Mouse (Mus musculus) fibroblast of lung, adult 2 months (primary cell): ENCODE data around the gene Anks1b.

Experiments
- DNase-seq: peaks from one replicate; pipeline ENCODE4 v3.0.0-alpha.2; 2011; ENCODE audit warnings: low read depth

Anks1b gene

DNA sequence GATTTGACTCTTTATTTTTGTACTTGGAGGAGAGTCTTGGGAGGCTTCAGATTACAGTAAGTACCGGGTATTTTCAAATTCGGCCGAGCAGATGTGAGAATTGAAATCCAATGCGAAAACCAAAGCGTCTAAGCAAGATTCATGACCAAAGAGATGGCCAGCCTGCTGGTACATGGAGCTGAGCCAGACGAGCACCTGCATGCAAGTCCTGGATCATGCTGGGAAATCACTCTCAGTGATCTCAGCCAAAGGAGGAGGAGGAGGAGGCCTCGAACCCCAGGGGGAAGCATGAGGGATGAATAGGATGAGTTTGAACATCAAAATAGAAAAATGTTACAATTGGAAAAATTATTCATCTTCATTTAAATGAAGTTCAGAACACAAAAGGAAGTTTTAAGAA is 1087.1 kb downstream of the Anks1b start:
- no peak for DNase-seq

DNA sequence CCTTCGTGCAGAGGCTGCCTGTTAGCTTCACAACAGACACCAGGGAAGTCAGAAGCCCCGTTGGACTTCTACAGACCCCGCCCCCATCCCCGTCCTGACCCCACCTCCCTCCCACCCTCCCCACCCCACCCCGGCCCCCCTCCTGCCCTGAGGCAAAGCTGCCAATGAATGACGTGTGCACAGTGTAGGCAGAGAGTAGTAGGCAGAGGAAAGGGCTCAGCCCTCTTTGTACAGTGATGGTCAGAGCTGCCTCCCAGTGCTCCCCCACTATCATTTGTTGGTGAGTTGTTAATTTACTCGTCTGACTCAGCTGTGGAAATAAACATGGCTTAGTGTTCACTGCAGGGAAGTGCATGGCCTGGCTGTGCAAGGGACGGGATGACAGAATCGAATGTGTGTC is 1091.2 kb downstream of the Anks1b start:
- DNase-seq = no peak

DNA sequence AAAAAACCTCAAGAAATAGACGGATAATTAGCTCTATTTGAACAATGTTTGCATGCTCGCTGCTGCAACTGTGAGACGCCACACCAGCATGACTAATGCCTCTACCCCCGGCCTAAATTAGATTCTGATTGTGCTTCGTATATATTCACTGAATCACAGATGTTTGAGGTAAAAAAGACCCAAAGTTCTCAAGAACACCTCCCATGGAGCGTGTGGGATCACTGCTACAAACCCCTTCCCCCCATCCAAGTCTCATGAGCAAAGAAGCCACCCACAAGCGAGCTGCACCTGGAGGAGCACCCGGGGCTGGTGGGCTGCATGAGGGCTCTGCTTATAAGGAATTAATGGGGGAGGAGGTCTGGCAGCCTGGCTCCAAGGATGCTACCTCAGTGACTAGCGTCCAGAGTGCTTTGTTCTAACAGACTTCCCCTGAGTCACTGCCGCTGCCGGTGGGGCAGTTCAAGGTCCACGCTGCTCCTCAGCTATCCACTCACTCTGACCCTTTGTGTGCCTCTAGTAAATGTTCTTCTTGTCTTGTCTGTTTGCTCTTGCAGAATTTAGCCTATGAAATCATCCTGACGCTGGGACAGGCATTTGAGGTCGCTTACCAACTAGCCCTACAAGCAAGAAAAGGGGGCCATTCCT is 1092.5 kb downstream of the Anks1b start:
- DNase-seq = no peak

DNA sequence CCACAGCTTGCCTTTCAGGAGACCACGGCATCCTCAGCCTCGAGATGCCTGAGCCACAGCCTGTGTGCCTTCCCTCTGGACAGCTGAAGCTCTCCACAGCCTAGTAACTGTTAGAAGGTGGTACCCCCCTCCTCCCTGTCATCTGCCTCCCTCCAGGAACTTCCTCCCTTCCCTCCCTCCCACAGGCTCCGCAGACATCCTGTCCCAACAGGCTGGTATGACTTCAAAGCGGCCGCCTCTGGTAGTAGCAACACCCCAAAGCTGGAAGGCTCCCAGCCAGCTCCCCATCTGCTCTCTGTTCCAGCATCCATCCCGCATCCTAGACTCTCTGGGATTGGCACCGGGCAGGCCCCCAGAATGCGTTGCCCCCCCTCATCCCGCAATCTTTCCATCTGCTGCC is 1093.5 kb downstream of the Anks1b start:
- DNase-seq = no peak

DNA sequence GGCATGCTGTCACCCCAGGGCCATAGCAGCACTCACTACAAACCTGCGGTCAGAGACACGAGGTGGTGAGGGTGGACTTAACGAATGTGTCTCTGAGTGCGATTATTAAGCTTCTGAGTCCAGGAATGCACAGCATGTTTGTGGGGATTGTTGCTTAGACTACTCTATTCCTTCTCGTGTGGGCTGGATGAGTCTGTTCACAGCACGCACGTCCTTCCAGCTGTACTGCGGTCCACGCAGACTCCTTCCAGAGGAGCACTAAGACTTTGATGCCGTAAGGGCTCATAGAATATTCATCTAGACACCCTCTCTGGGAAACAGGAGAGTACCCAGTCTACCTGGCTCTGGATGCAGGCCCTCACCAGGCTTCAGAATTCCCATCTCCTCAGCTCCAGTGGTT is 1094.9 kb downstream of the Anks1b start:
- no peak for DNase-seq

DNA sequence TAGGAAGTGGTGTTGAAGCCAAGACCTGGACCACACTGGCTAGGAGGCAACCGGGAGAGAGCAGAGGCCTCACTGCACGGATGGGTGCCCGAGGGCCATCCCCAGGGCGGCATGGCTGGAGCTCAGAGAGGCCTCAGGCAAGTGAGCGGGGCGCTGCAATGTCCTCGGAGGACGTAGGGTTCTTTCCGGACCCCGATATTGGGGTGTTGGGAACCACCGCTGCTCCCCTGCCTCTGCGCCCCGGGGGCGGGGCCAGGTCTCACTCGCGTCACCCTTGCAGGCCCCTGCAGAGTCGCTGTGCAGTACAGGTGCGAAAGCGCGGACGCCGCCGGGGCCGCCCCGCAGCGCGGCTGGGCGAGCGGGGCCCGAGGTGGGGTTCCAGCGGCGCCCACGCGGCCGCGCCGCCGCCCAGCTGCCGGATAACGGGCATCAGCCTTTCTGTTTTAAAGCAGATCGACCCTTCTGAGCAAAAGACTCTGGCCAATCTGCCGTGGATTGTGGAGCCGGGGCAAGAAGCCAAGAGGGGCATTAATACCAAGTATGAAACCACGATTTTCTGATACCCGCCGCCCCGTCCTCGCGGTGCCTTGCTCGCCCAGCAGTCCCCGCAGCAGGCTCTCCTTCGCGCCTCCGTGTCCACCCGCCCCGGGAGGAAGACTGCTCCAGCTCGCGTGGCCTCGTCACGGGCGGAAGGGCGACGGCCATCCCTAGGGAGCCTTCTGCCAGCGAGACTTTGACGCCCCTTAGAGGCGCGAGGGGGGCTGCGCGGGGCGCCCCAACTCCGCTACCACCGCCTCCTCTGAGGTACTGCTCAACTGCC is 1096.3 kb downstream of the Anks1b start:
- no peak for DNase-seq

DNA sequence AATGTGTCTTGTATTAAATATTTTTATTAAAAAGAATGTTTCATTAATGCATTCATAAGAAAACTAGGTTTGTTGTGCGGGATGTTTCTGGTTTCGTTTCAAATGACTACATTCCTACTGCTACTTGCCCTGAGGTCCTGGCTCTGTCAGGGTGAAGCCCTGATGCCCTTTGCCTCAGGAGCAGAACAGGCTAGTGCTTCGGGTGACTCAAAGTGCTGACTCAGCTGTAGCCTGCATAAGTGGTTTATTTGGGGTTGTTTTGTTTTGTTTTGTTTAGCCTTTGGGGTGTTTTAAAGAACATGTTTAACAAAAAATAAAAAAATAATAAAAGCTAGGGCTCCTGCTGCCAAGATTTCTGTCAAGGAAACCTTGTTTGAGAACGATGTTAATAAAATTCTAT is 1097.3 kb downstream of the Anks1b start:
- no peak for DNase-seq

DNA sequence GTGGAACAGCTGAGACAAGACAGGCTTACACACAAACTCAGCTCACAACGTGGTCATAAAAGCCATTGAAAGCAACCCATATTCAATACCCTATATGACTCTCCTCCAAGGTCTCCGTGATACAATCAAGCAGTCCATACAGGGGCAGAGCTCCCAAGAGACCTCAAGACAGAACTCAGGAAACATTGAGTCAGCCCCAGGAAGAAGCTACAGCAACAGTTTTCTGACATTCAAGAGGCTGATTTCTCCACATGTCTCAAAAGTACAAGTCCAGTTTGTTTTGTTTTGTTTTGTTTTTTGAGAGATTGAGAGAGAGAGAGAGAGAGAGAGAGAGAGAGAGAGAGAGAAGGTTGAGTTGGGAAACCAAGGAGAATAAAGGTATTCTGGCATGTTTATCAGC is 1100.8 kb downstream of the Anks1b start:
- no peak for DNase-seq

DNA sequence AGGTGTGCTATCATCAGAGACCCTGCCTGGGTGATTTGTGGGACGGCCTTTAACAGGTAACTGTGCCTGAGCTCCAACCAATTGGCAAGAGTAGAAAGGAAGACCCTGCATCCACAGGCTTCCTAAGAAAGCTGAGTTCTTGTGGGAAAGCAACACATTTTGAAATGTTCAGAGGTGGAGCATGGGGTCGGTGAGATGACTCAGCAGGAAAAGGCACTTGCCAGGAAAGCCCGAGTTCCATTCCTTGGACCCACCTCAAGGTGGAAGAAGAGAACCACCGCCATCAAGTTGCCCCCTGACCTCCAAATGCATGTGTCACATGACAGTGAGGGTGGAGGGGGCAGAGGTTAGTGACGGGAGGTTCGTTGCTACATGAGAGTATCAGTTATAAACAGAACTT is 1101.2 kb downstream of the Anks1b start:
- DNase-seq = no peak

DNA sequence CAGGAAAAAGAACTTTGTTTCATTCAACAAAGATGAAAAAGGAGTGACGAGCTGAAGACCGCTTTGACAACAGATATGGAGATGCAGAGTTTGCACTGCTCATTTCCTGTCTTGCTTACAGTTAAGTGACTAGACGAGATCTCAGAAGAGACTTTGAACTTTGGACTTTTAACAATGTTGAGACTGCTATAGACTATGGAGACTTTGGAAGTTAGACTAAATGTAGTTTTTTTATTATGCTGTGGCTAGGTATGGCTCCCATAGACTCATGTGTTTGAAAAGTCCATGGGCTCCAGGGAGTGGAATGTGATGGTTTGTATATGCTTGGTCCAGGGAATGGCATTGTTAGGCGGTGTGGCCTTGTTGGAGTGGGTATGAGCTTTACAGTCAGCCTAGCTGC is 1108.5 kb downstream of the Anks1b start:
- DNase-seq = no peak

DNA sequence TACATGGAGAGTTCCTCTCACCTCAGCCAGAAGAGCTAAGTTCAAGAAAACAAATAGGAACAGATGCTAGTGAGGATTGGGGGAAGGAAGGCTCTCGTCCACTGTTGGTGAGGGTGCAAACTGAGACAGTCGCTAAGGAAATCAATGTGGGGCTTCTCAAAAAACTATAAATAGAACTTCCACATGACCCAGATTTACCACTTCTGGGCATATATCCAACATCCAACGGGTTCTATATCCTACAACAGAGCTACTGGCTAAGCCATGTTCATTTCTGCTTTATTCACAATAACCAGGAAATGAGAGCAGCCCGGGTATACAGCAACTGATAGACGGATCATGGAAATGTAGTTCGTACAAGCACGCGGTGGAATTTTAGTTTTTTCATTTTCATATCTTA is 1109.7 kb downstream of the Anks1b start:
- no peak for DNase-seq

DNA sequence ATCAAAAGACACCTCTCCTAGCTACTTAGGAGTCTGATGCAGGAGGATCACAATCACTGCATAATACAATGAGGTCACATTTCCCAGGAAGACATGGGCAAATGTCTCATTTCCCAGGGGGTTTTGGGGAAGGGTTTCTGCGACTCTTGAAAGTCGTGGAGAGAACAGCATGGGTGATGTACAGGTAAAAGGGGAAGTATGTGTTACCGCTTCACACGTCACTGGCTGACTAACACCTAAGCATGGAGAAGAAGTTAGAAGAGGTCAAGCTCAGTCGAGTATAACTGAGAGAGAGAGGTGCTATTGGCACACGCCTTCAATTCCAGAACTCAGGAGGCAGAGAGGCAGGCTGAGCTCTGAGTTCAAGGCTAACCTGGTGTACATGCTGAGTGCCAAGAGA is 1117.0 kb downstream of the Anks1b start:
- DNase-seq = no peak

DNA sequence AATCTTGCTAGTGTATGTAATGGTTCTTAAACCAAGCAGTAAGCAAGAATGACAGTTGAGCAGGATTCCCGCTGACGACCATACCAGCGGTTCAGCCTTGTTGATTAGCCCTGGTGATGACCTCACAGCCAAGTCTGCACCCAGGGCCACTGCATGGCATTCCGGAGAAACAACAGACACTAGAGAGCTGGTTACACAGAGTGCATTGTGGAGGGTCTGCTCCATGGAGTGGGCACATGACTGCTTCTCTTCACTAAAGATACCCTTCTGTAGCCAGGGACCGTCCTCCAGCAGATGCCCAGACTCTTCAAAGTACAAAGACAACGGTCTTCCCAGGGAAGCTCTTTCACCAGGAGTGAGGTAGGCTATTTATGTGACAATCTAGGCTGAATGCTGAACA is 1118.9 kb downstream of the Anks1b start:
- DNase-seq = no peak

DNA sequence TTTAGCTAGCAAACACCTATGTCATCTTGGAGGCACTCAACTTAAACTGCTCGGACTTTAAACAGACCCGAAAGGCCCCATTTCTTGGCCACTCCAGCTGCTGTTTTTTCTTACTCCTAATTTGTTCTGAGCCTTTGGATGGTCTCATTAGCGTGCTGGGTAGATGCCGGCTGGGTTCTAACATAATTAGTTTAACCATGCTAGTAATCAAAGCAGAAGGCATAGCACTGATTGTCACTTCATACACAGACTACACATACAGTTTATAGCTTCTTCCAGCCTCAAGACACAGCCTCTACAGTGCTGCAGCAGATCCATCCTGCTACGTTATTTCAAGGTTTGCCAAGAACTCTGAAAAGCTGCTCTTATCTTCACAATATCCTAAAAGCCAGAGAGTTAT is 1120.6 kb downstream of the Anks1b start:
- DNase-seq = no peak

DNA sequence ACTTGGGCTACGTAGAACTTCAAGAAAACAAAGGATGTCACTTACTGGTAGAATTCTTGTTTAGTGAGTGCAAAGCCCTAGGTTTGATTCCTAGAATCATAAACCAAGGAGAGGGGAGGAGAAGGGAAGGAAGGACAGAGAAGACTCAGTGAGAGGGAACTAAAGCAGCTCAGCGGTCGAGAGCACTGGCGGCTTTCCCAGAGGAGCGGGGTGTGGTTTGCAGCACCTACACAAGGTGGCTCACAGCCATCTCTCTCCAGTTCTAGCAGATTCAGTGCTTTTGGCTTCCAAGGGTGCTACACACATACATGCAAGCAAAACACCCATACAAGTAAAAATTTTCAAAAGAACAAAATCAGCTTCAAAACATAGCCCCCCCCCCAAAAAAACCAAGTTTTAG is 1126.6 kb downstream of the Anks1b start:
- peak; percentile 4 for DNase-seq

DNA sequence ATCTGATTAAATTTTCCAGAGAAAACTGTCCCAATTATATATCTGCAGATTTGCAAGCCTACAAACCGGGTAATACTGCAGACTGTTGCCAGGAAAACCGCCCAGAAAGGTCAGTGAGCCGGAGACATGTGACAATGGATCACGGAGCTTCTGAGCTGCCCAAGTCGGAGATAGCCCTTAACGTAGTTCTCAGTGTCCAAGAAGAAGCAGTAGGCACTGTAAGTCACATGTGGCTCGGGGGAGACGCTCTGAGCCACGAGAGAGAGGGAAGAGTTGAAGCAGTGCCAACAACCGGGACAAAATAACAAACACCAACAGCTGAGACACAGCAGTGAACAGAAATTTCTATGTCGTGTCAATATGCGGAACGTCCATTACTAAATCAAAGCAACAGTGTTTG is 1128.1 kb downstream of the Anks1b start:
- DNase-seq = no peak

DNA sequence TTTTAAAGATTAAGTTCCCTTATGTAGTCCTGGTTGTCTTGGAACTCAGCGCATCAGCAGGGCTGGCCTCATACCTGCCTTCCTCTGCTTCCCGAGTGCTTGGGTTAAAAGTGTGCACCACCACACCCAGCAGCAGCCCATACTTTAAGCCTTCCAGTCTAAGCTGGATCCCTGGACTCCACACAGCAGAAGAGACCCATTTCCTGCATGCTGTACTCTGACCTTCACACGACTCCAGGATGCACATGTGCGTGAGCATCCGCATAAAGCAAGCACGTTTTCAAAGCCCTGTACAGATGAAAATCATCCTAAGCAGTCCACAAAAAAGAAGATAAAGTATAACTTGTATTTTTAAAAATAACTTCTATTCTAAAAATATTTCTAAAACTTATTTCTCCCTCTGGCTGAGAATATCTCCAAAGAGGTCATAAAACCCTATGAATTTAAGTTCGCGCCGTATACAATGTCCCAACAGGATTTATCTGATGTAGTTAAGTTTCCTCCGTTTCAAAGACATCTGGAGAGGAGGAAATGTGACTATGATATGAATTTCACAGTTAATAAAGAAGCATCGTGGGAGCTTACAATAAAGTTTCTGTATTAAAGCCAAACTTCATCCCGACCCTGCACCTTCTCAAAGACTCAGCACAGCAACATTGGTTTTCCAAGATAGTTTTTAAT is 1132.7 kb downstream of the Anks1b start:
- no peak for DNase-seq
